Mouse (Mus musculus) large intestine, adult 2 months (tissue): ENCODE data around the gene Klf6. TPM values are rescaled to one million over a fixed set of nuclear protein-coding genes. Genes with fewer than 3 reads are reported as not detected.

Experiments used
- DNase-seq: peaks from one replicate; pipeline ENCODE4 v3.0.0-alpha.2; 2012; ENCODE audit warnings: low read depth, low spot score
- WGBS: fragments of 180-500 bp; shearing (Covaris S2); methylation state at CpG from one replicate; pipeline ENCODE4 v1.1.7; 2018; 5-methylcytosine and 5-hydroxymethylcytosine counted together
- polyA plus RNA-seq: library from polyadenylated mRNA; depleted of rRNA; stranded (reverse); fragments of >200 nt; gene quantifications from 2 replicates; pipeline ENCODE4 v1.2.3, GENCODE M21; 2012

Gene Klf6
- polyA plus RNA-seq, 1 experiment: 27.2 TPM

DNA sequence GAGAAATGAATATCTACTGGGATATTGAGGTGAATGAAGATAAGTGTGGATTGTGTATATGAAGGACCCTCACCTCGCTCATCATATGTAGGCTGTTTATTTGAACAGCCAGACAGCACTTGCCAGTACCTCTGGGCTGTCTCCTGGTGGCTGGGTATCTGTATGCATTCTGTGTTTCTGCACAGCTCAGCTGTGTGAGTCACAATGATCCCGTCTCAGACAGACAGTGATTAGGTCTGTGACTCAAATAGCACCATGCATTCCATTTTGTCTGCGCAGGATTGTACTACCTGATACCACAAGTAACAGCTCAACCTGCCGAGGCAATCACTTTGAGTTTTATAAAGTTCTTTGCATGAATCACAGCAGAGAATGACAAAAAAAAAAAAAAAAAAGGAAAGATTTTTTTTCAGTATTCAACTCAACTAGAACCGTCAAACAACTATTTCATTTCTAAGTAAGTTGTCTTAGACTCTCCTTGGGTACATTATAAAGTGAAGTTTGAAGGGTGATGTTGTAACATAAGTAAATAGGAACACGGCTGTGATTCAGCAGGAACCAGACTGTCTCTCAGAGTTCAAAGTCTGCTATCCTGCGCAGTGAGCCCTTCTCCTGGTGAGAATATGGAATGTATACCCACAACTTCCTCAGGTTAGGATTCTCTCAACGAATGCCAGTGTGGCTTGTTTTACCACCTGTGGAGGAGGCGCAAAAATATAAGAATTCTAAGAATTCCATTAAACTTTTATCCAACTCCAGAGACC is 31.6 kb downstream of the Klf6 start:
- whole genome bisulfite sequencing: 43% methylated on average over 9 of the region's 9 CpGs
- DNase-seq: no peak

GRCm38 (mm10) chr13:5894910-5895309 is 33.6 kb downstream of the Klf6 start:
- DNase-seq: no peak
- WGBS: 83% methylated on average over 3 of the region's 3 CpGs

DNA sequence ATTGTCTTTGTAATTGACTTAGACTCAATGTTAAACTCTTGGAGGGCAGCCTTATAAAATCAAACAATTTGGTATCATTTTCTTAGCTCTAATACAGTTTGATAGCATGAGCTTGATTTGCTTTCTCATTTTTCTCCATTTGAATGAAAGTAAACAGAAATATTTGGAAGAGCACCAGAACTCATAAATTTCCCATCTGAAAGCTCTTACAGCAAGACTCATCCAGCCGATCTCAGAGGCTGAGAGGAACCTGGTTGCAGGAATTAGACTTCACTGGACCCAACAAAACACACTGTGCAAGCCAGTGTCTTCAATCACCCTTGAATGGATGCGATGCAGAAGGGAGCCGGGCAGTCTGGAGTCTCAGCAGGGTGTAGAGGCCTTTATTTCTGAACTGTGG is 34.6 kb downstream of the Klf6 start:
- 67% methylated on average over 3 of the region's 3 CpGs for WGBS
- DNase-seq: no peak

DNA sequence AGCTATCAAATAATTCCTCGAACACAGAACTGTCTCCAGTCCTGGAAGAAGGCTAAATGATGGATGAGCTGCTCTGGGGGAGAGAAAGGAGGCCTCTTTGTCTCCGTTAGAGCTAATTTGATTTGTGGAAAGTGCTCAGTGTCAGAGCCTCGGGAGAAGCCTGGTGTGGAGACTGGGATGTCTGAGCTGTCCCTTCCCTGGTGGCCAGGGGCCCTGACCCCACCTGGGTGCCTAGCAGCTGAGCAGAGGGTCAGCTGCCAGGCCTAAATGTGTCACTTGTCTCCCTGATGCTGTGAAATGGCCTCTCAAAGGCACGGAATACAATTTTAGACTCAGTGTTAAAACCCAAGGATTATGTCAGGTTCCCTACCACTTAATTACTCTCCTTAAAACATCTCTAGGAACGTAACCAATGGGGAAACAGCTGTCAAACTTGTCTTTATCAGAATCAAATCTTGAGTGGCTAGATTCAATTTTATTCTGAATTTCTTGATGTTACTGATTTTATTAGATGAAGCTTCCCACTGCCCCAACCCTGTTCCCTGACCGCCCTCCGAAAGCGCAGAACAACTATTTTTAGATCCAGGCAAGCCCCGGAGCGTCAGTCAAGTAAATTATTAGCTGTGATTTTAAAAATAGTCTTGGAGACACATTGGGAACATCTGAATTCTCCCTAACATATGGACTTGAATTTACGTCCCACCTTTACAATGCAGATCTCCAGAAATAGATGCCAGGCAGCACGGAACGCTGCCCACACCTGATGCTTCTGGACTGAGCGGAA is 36.1 kb downstream of the Klf6 start:
- WGBS: 77% methylated on average over 14 of the region's 14 CpGs
- DNase-seq: no peak

DNA sequence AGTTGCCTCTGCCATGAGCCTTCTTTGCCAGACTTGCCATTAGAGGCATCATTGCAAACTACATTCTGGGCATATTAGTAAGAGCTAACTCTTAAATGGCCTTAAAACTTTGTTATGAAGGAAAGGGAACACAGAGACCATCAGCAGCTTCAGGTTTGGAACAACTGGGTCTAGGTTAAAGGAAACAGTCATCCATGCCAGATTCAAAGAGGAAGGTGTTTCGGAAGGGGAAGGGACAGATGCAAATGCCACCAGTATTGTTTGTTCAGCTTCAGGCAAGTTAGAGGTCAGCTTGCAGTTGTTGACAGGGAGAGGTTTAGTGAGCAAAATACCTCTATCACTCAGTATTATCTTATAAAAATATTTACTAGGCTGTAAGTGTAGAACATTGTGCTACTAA is 37.7 kb downstream of the Klf6 start:
- 42% methylated on average over 1 of the region's 1 CpGs for WGBS
- DNase-seq: no peak

DNA sequence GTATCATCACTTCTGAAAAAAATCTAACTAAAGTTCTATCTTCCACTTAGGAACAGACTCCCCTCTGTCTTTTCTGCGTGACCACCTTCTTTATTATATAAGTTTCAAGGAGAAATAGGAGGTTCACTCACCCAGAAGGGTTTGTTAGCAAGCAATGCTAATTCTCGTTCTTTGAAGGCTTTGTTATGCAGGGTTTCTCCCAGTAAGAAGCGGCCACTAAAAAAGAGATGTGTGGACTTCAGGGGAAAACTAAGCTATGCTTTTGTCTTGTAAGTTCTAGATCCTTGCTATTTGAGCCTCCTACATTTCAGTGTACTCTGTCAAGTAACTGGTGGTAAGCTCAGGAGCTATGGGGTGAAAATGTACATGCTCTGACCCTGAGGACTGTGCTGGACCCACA is 38.4 kb downstream of the Klf6 start:
- DNase-seq: no peak
- WGBS: 87% methylated on average over 3 of the region's 3 CpGs

- WGBS: 32% methylated on average over 3 of the region's 3 CpGs
- no peak for DNase-seq
These were observed 51.9 kb downstream of the Klf6 start for GRCm38 (mm10) chr13:5913201-5913600.

DNA sequence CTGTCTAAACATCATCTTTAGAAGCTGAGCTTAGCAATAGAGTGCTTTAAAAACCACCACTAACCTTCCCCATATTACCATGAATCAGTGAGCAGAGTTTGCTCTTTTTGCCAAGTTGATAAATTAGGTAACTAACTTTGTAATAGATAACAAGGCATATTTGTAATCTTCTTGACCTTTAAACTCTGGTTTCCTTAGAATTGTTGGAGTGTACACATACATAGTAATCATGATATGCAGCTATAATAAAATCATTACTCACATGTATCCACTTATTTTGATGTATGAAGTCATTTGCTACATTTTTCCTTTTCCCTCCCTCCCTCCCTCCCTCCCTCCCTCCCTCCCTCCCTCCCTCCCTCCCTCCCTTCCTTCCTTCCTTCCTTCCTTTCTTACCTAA is 56.1 kb downstream of the Klf6 start:
- DNase-seq: no peak

- no peak for DNase-seq
- 48% methylated on average over 4 of the region's 4 CpGs for WGBS
These were observed 58.7 kb downstream of the Klf6 start for GRCm38 (mm10) chr13:5919966-5920365.
